Mouse (Mus musculus): ENCODE results near the gene Ddah2. TPM values are rescaled to one million over a fixed set of nuclear protein-coding genes. Genes with fewer than 3 reads are reported as not detected.
A peak's percentile ranks its signal among the peaks of the same experiment; 100 is the strongest.

The Ddah2 gene
- polyA plus RNA-seq, 1 experiment from 2014 or later: 15.8 TPM

DNA sequence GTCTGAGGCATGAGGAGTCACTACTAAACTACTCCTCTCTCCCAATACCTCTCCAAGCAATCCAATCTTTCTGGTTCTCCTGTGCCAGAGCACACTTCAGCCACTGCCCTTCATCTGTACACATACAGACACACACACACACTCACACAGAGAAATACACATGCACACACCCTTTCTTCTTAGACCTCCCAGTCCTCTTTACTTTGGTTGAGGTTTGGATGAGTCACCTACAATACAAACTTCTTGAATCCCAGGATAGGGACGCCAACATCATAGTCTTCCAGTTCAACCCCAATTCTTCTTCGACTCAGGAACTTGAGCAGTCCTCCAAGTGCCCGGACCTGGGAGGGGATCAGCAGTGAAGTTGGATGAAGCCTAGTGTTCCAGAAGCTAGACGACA is 15.0 kb upstream of the Ddah2 start:
- Histone ChIP-seq H3K9ac (replicated peaks) (no peak overlapping the region), H3K9me3 (ENCODE audit: low read length) (no peaks in the 10 kb centered on the region), H3K4me3 (ENCODE audit: low read depth, low read length) (no peak overlapping the region), H3K27me3 (ENCODE audit: insufficient read depth, low read length) (no peaks in the 10 kb centered on the region), H3K27ac (ENCODE audit: low read depth) (peak overlapping the region; percentile 94; the same call in 1 of the 2 replicates), H3K4me1 (ENCODE audit: insufficient read depth) (peaks cover 50% of the 10 kb centered on the region), H3K4me2 (ENCODE audit: low read depth, low read length) (0 out of 2 replicates have a peak overlapping the region, but pooled peaks have one; percentile 99), H3K36me3 (replicated peaks; ENCODE audit: insufficient read depth, low read length) (no peaks in the 10 kb centered on the region)
- no peak for DNase-seq
- TF ChIP-seq CTCF (IDR thresholded peaks at IDR 0.05; ENCODE audit: low read depth): no peak
- TF ChIP-seq EP300 (IDR thresholded peaks at IDR 0.05; ENCODE audit: low read depth): no peak
- 77% methylated on average over 4 of the region's 4 CpGs for WGBS (ENCODE audit: insufficient replicate concordance)
- ATAC-seq: no peak

DNA sequence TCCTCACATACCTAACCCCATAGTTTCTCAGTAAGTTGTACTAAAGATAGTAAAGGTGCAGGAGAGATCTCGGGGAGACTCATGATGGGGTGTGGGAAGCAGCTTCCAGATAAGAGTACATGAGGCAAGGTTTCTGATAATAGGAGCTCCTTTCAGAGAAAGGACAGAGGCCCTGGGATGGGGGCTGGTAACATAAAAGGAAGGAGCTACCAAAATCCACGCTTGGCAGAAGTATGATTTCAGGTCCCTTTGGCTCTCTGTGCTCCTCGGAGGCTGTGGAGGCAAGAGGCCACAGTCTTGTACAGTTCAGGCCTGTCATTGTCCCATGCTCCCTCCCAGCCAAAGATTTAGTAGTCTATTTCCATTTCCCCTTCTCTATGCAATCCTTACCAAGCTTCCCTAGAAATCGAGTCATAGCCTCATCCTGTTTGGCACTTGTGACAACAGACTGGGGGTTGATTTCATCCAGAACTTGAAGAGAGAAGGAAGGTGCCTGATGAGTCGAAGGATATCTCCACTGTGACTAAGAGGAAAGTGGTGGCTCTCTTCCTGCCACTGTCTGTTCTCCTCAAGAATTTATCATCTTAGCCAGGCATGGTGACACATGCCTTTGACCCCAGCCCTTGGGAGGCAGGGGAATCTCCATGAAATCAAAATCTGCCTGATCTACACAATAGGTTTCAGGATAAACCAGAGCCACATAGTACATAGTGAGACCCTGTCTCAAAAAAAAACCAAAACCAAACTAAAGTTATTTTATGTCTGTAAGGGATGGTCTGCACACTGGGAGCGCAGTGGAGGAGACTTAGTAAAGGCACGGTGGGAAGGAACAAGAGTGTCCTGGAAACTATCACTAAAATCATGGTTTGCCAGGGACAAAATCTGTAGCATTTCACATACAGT is 13.7 kb upstream of the Ddah2 start:
- H3K4me3 ChIP-seq (ENCODE audit: low read depth, low read length): peak overlapping the region; percentile 70

GRCm38 (mm10) chr17:35045807-35046680 is 12.8 kb upstream of the Ddah2 start:
- Histone ChIP-seq H3K27me3 (ENCODE audit: insufficient read depth, low read length) (no peaks in the 10 kb centered on the region), H3K9ac (replicated peaks) (peak overlapping the region; percentile 93), H3K4me2 (ENCODE audit: low read depth, low read length) (peak overlapping the region; percentile 99), H3K9me3 (ENCODE audit: low read length) (no peaks in the 10 kb centered on the region), H3K4me1 (ENCODE audit: insufficient read depth) (peaks cover 61% of the 10 kb centered on the region), H3K36me3 (replicated peaks; ENCODE audit: insufficient read depth, low read length) (no peaks in the 10 kb centered on the region), H3K4me3 (ENCODE audit: low read depth, low read length) (peak overlapping the region; percentile 70), H3K27ac (ENCODE audit: low read depth) (peak overlapping the region; percentile 94)
- 4% methylated on average over 40 of the region's 48 CpGs for WGBS (ENCODE audit: insufficient replicate concordance)
- ATAC-seq: no peak
- no peak for DNase-seq
- TF ChIP-seq CTCF (IDR thresholded peaks at IDR 0.05; ENCODE audit: low read depth) (no peak), EP300 (IDR thresholded peaks at IDR 0.05; ENCODE audit: low read depth) (no peak)

More for the DNA sequence above, 13.7 kb upstream of the Ddah2 start:
- H3K4me1 ChIP-seq (ENCODE audit: insufficient read depth): peaks cover 61% of the 10 kb centered on the region
- DNase-seq (no peak), ATAC-seq (no peak)
- no peaks in the 10 kb centered on the region for H3K36me3 ChIP-seq (replicated peaks; ENCODE audit: insufficient read depth, low read length)
- TF ChIP-seq CTCF (IDR thresholded peaks at IDR 0.05; ENCODE audit: low read depth) (no peak), EP300 (IDR thresholded peaks at IDR 0.05; ENCODE audit: low read depth) (peak; percentile 63)
- peak overlapping the region; percentile 99 for H3K4me2 ChIP-seq (ENCODE audit: low read depth, low read length)
- no peaks in the 10 kb centered on the region for H3K27me3 ChIP-seq (ENCODE audit: insufficient read depth, low read length)
- 47% methylated on average over 7 of the region's 7 CpGs for WGBS (ENCODE audit: insufficient replicate concordance)
- peak overlapping the region; percentile 94 for H3K27ac ChIP-seq (ENCODE audit: low read depth)
- H3K9ac ChIP-seq (replicated peaks): peak overlapping the region; percentile 93
- no peaks in the 10 kb centered on the region for H3K9me3 ChIP-seq (ENCODE audit: low read length)

GRCm38 (mm10) chr17:35046681-35047455 is 12.0 kb upstream of the Ddah2 start, which contains the start of gene Msh5:
Gene Msh5 (minus strand): TSS chr17:35046745.
- Histone ChIP-seq H3K4me1 (ENCODE audit: insufficient read depth) (peaks cover 62% of the 10 kb centered on the region), H3K9ac (replicated peaks) (peak within 1 kb of the TSS; percentile 93)
- WGBS (ENCODE audit: insufficient replicate concordance): 2% methylated on average over 33 of the region's 33 CpGs

DNA sequence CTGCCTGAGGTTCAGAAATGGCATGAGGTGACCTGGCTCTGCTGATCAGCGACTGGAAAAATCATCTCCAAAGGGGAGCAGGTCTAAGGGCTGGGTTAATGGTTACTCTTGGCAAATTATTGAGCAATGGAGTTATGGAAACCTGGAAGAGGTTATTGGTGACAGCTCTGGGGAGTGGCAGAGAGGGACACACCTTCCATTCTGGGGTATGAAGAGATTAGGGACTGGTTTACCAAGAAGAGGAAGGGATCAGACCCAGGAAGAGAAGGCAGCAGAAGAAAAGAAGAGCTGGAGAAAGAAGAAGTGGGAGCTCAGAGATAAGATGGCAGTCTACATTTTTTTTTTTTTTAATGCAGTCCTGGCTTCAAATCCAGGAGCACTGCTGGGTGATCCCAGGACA is 11.1 kb upstream of the Ddah2 start:
- Histone ChIP-seq H3K4me2 (ENCODE audit: low read depth, low read length) (peak overlapping the region; percentile 99), H3K4me3 (ENCODE audit: low read depth, low read length) (peak overlapping the region; percentile 70), H3K27ac (ENCODE audit: low read depth) (peak overlapping the region; percentile 98), H3K9ac (replicated peaks) (peak overlapping the region; percentile 63), H3K36me3 (replicated peaks; ENCODE audit: insufficient read depth, low read length) (peaks cover 6% of the 10 kb centered on the region), H3K9me3 (ENCODE audit: low read length) (no peaks in the 10 kb centered on the region), H3K4me1 (ENCODE audit: insufficient read depth) (peaks cover 67% of the 10 kb centered on the region), H3K27me3 (ENCODE audit: insufficient read depth, low read length) (no peaks in the 10 kb centered on the region)
- ATAC-seq (peak; percentile 28), DNase-seq (no peak)
- TF ChIP-seq EP300 (IDR thresholded peaks at IDR 0.05; ENCODE audit: low read depth) (0 out of 2 replicates have a peak, but pooled peaks have one; percentile 5), CTCF (IDR thresholded peaks at IDR 0.05; ENCODE audit: low read depth) (no peak)
- 12% methylated on average over 1 of the region's 1 CpGs for WGBS (ENCODE audit: insufficient replicate concordance)

More at GRCm38 (mm10) chr17:35046681-35047455, 12.0 kb upstream of the Ddah2 start, which contains the start of gene Msh5:
- ATAC-seq (peak; percentile 89), DNase-seq (peak; percentile 99)
- H3K4me3 ChIP-seq (ENCODE audit: low read depth, low read length): peak within 1 kb of the TSS; percentile 70
- peak within 1 kb of the TSS; percentile 98 for H3K27ac ChIP-seq (ENCODE audit: low read depth)
- H3K36me3 ChIP-seq (replicated peaks; ENCODE audit: insufficient read depth, low read length): no peaks in the 10 kb centered on the region
- H3K27me3 ChIP-seq (ENCODE audit: insufficient read depth, low read length): no peaks in the 10 kb centered on the region
- H3K9me3 ChIP-seq (ENCODE audit: low read length): no peaks in the 10 kb centered on the region
- H3K4me2 ChIP-seq (ENCODE audit: low read depth, low read length): peak within 1 kb of the TSS; percentile 99
- TF ChIP-seq EP300 (IDR thresholded peaks at IDR 0.05; ENCODE audit: low read depth) (peak; percentile 46), CTCF (IDR thresholded peaks at IDR 0.05; ENCODE audit: low read depth) (no peak)

Measured in liver, postnatal 0 days (tissue).